Mouse (Mus musculus) liver, adult 2 months (tissue): ENCODE data around the gene Zfp3.

ENCODE experiments used
- CTCF ChIP-seq: fragments of 200-500 bp; IDR thresholded peaks from 2 replicates; pipeline ENCODE4 v1.5.1; 2011; ENCODE audit warnings: low read depth, low read length, control low read depth
- POLR2A ChIP-seq: fragments of 200-500 bp; IDR thresholded peaks from 2 replicates; pipeline ENCODE4 v1.6.1; 2011; ENCODE audit warnings: low read length, control low read depth; ENCODE audit not compliant: insufficient read depth; ENCODE audit errors: extremely low read depth

GRCm38 (mm10) chr11:70721072-70721471, 42.9 kb upstream of the Zfp3 start:
- TF ChIP-seq POLR2A, result no peak
- no peak for TF ChIP-seq CTCF
